Mouse (Mus musculus) embryonic facial prominence, embryonic 11.5 days (tissue): ENCODE measurements around the gene Olfr1175-ps. TPM values are rescaled to one million over a fixed set of nuclear protein-coding genes. Genes with fewer than 3 reads are reported as not detected.

Experiments used
- ATAC-seq: fragments of 200-750 bp; cut with Nextera tagmentation; replicated peaks from 2 replicates; pipeline ENCODE4 v1.8.0; 2017; ENCODE audit warnings: low read depth; ENCODE audit not compliant: insufficient number of reproducible peaks, low FRiP score, low TSS enrichment
- DNase-seq: peaks from one replicate; pipeline ENCODE4 v3.0.0-alpha.2; 2015; ENCODE audit warnings: low spot score
- H3K27ac ChIP-seq: fragments of 300-500 bp; sonication (generic); replicated peaks from 2 replicates; pipeline ENCODE4 v1.5.1; 2014; ENCODE audit warnings: mild to moderate bottlenecking, low read depth, low read length, control low read depth
- H3K27me3 ChIP-seq: fragments of 300-500 bp; sonication (generic); 2 replicates; pipeline ENCODE4 v1.6.1; 2014; ENCODE audit warnings: mild to moderate bottlenecking, low read length, moderate library complexity, mixed read lengths; ENCODE audit not compliant: control insufficient read depth, insufficient read depth
- H3K36me3 ChIP-seq: fragments of 300-500 bp; sonication (generic); replicated peaks from 2 replicates; pipeline ENCODE4 v1.6.1; 2014; ENCODE audit warnings: low read depth, mild to moderate bottlenecking, low read length, moderate library complexity, mixed read lengths; ENCODE audit not compliant: control insufficient read depth, insufficient read depth
- H3K4me1 ChIP-seq: fragments of 300-500 bp; sonication (generic); 2 replicates; pipeline ENCODE4 v1.6.1; 2014; ENCODE audit warnings: low read length, mixed read lengths; ENCODE audit not compliant: control insufficient read depth, insufficient read depth
- H3K4me2 ChIP-seq: fragments of 300-500 bp; sonication (generic); 2 replicates; pipeline ENCODE4 v1.6.1; 2014; ENCODE audit warnings: low read depth, mild to moderate bottlenecking, control low read depth, low read length, moderate library complexity
- H3K4me3 ChIP-seq: fragments of 300-500 bp; sonication (generic); 2 replicates; pipeline ENCODE4 v1.5.1; 2014; ENCODE audit warnings: low read depth, low read length, control low read depth
- H3K9ac ChIP-seq: fragments of 300-500 bp; sonication (generic); replicated peaks from 2 replicates; pipeline ENCODE4 v1.6.1; 2014; ENCODE audit warnings: mild to moderate bottlenecking, control low read depth, low read length
- H3K9me3 ChIP-seq: fragments of 300-500 bp; sonication (generic); replicated peaks from 2 replicates; pipeline ENCODE4 v1.6.1; 2016; ENCODE audit warnings: mild to moderate bottlenecking, low read length, inconsistent platforms, mixed read lengths; ENCODE audit not compliant: control insufficient read depth
- WGBS: fragments of 180-500 bp; shearing (Covaris S2); extraction: QIAGEN DNeasy Blood & Tissue Kit; methylation state at CpG from one replicate; pipeline ENCODE4 v1.1.7; 2014; 5-methylcytosine and 5-hydroxymethylcytosine counted together
- polyA plus RNA-seq: library from polyadenylated mRNA; unstranded; fragments of >200 nt; fragmentation: Nextera tagmentation; extraction: Ambion mirVana; gene quantifications from 2 replicates; pipeline ENCODE4 v1.2.1, GENCODE M21; 2014

Gene Olfr1175-ps
- not detected in 2 replicates for polyA plus RNA-seq

- WGBS: 83% methylated on average over 2 of the region's 2 CpGs
- Histone ChIP-seq H3K9me3 (no peaks in the 10 kb centered on the region), H3K9ac (no peak within 1 kb of the TSS), H3K4me3 (no peak within 1 kb of the TSS), H3K36me3 (no peaks in the 10 kb centered on the region), H3K27ac (no peak within 1 kb of the TSS), H3K4me1 (no peaks in the 10 kb centered on the region), H3K4me2 (no peak within 1 kb of the TSS), H3K27me3 (no peaks in the 10 kb centered on the region)
- no peak for ATAC-seq
- DNase-seq: no peak
These were observed at the start of gene Olfr1175-ps for GRCm38 (mm10) chr2:88327115-88327514. Gene Olfr1175-ps (minus strand): TSS chr2:88327215.

DNA sequence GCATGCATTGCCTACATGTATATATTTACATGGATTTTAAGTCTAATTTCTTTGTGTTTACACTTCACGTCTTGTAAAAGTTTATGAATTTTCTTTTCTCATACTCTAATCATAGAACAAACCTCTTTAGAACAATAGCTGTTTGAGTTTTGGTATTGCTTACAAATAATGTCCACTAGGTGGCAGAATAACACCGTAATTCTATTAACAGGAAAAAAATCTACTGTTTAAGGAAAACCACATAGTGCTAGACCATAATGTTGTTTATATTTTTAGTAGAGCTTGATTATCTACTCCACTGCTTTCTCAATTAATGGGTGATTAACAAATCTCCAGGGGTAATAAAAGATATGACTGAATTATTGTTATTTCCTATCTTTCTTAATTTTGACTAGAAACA, 29.3 kb upstream of the Olfr1175-ps start:
- H3K36me3 ChIP-seq: no peaks in the 10 kb centered on the region
- no peak overlapping the region for H3K27ac ChIP-seq
- no peaks in the 10 kb centered on the region for H3K27me3 ChIP-seq
- H3K9me3 ChIP-seq: no peaks in the 10 kb centered on the region
- DNase-seq: peak; percentile 69
- H3K4me2 ChIP-seq: no peak overlapping the region
- no peak overlapping the region for H3K9ac ChIP-seq
- H3K4me3 ChIP-seq: no peak overlapping the region
- no peak for ATAC-seq
- 6% methylated on average over 2 of the region's 2 CpGs for WGBS
- H3K4me1 ChIP-seq: no peaks in the 10 kb centered on the region

DNA sequence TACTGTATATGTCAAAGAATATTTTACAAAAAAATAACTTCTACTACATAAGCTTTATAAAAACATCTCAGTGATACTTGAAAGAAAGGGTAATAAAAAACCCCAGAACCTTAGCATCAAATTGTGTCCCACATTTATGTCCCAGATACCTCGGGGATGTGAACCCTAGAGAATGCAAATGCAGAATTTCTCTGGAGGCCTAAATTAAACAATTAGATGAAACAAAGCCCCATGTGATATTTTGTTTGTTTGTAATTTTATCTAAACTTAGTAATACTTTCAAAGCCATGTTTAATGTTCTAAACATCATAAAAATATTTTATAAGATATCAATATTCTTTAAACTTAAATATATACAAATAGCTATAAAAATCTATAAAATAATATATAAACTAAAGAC, 19.4 kb upstream of the Olfr1175-ps start, which contains the start of gene Olfr1177-ps:
Gene Olfr1177-ps, minus strand, starts transcription at position 101 of the 400 bp plus-strand sequence.
- ATAC-seq: no peak
- 88% methylated on average over 1 of the region's 1 CpGs for WGBS

DNA sequence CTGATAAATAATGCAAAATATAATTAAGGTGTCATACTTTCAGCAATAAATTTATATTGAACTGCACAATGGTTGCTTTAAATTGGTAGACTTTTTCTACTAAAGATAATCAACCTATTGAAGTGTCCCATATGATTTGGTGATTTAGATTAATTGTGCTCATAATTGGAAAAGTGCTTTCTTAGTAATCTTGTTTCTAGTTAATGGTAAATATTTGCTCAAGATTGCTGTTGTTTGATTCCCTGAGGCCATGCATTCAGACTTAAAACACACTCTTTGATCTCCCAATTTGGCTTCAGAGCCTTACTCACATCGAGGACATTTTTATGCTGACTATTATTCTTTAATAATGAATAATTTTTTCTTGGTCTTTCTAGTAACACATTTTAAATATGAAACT, 9.4 kb upstream of the Olfr1175-ps start, which contains the start of gene Olfr1176:
Gene Olfr1176, plus strand, starts transcription at position 301 of the 400 bp plus-strand sequence.
- Histone ChIP-seq H3K36me3 (no peaks in the 10 kb centered on the region), H3K9ac (no peak within 1 kb of the TSS), H3K27ac (no peak within 1 kb of the TSS), H3K4me3 (no peak within 1 kb of the TSS), H3K4me1 (no peaks in the 10 kb centered on the region), H3K4me2 (no peak within 1 kb of the TSS), H3K27me3 (no peaks in the 10 kb centered on the region), H3K9me3 (no peaks in the 10 kb centered on the region)
- 66% methylated on average over 1 of the region's 1 CpGs for WGBS
- ATAC-seq (no peak), DNase-seq (no peak)

More for the DNA sequence above, 19.4 kb upstream of the Olfr1175-ps start, which contains the start of gene Olfr1177-ps:
- no peaks in the 10 kb centered on the region for H3K36me3 ChIP-seq
- no peak within 1 kb of the TSS for H3K27ac ChIP-seq
- H3K4me3 ChIP-seq: no peak within 1 kb of the TSS
- no peaks in the 10 kb centered on the region for H3K9me3 ChIP-seq
- H3K9ac ChIP-seq: no peak within 1 kb of the TSS
- H3K4me1 ChIP-seq: no peaks in the 10 kb centered on the region
- H3K27me3 ChIP-seq: no peaks in the 10 kb centered on the region
- DNase-seq: no peak
- H3K4me2 ChIP-seq: no peak within 1 kb of the TSS

- H3K9me3 ChIP-seq: no peaks in the 10 kb centered on the region
- H3K4me1 ChIP-seq: no peaks in the 10 kb centered on the region
- WGBS: 93% methylated on average over 4 of the region's 4 CpGs
- H3K9ac ChIP-seq: no peak within 1 kb of the TSS
- H3K27me3 ChIP-seq: no peaks in the 10 kb centered on the region
- H3K36me3 ChIP-seq: no peaks in the 10 kb centered on the region
- H3K4me2 ChIP-seq: no peak within 1 kb of the TSS
- no peak for ATAC-seq
- H3K27ac ChIP-seq: no peak within 1 kb of the TSS
- DNase-seq: no peak
- no peak within 1 kb of the TSS for H3K4me3 ChIP-seq
These were observed 12.0 kb downstream of the Olfr1175-ps start, which contains the start of gene Olfr1174-ps for GRCm38 (mm10) chr2:88315035-88315434. Gene Olfr1174-ps (minus strand): TSS chr2:88315135.

- Histone ChIP-seq H3K4me2 (no peak within 1 kb of the TSS), H3K36me3 (no peaks in the 10 kb centered on the region)
- ATAC-seq: no peak
These were observed 47.2 kb downstream of the Olfr1175-ps start, which contains the start of gene Olfr1173 for GRCm38 (mm10) chr2:88279775-88280174. Gene Olfr1173 (minus strand): TSS chr2:88279875.

More at GRCm38 (mm10) chr2:88279775-88280174, 47.2 kb downstream of the Olfr1175-ps start, which contains the start of gene Olfr1173:
- H3K9ac ChIP-seq: no peak within 1 kb of the TSS
- no peak within 1 kb of the TSS for H3K4me3 ChIP-seq
- H3K27ac ChIP-seq: no peak within 1 kb of the TSS
- H3K9me3 ChIP-seq: no peaks in the 10 kb centered on the region
- DNase-seq: no peak
- no peaks in the 10 kb centered on the region for H3K27me3 ChIP-seq
- no peaks in the 10 kb centered on the region for H3K4me1 ChIP-seq

Other genes with a start within 250 kb of the Olfr1175-ps start
- not detected in 2 replicates for gene Olfr1164, start 233.2 kb downstream of the Olfr1175-ps start, polyA plus RNA-seq
- gene Olfr1166, start 198.9 kb downstream of the Olfr1175-ps start, polyA plus RNA-seq: not detected in 2 replicates
- not detected in 2 replicates for gene Olfr1167, start 172.0 kb downstream of the Olfr1175-ps start, polyA plus RNA-seq
- not detected in 2 replicates for gene Olfr1168, start 145.3 kb downstream of the Olfr1175-ps start, polyA plus RNA-seq
- not detected in 2 replicates for gene Olfr1170, start 98.9 kb downstream of the Olfr1175-ps start, polyA plus RNA-seq
- gene Olfr1173, start 47.3 kb downstream of the Olfr1175-ps start, polyA plus RNA-seq: not detected in 2 replicates
- gene Olfr1174-ps, start 12.1 kb downstream of the Olfr1175-ps start, polyA plus RNA-seq: not detected in 2 replicates
- gene Olfr1176, start 9.5 kb upstream of the Olfr1175-ps start, polyA plus RNA-seq: not detected in 2 replicates
- gene Olfr1177-ps, start 19.3 kb upstream of the Olfr1175-ps start, polyA plus RNA-seq: not detected in 2 replicates
- gene Olfr1178, start 59.8 kb upstream of the Olfr1175-ps start, polyA plus RNA-seq: not detected in 2 replicates
- not detected in 2 replicates for gene Olfr1179, start 79.2 kb upstream of the Olfr1175-ps start, polyA plus RNA-seq
- not detected in 2 replicates for gene Olfr1180, start 91.9 kb upstream of the Olfr1175-ps start, polyA plus RNA-seq
- not detected in 2 replicates for gene Olfr1181, start 99.0 kb upstream of the Olfr1175-ps start, polyA plus RNA-seq
- gene Gm13757, start 121.9 kb upstream of the Olfr1175-ps start, polyA plus RNA-seq: not detected in 2 replicates
- gene Olfr1183, start 127.7 kb upstream of the Olfr1175-ps start, polyA plus RNA-seq: not detected in 2 replicates
- gene Olfr1184, start 156.4 kb upstream of the Olfr1175-ps start, polyA plus RNA-seq: not detected in 2 replicates
- not detected in 2 replicates for gene Olfr1185-ps1, start 166.1 kb upstream of the Olfr1175-ps start, polyA plus RNA-seq
- not detected in 2 replicates for gene Olfr1186, start 191.3 kb upstream of the Olfr1175-ps start, polyA plus RNA-seq
- gene Olfr1188, start 229.7 kb upstream of the Olfr1175-ps start, polyA plus RNA-seq: not detected in 2 replicates